Mouse (Mus musculus) heart, embryonic 12.5 days (tissue): Measurements from ENCODE around the gene Olfr286. TPM values are rescaled to one million over a fixed set of nuclear protein-coding genes. Genes with fewer than 3 reads are reported as not detected.

ENCODE experiments used
- ATAC-seq: fragments of 200-750 bp; cut with Nextera tagmentation; 2 replicates; pipeline ENCODE4 v1.8.0; 2017; ENCODE audit warnings: moderate TSS enrichment, moderate library complexity; ENCODE audit not compliant: insufficient number of reproducible peaks, low FRiP score
- H3K27ac ChIP-seq: fragments of 300-500 bp; sonication (generic); 2 replicates; pipeline ENCODE4 v1.5.1; 2016; ENCODE audit warnings: mild to moderate bottlenecking, moderate library complexity; ENCODE audit not compliant: poor library complexity, severe bottlenecking
- H3K27me3 ChIP-seq: fragments of 300-500 bp; sonication (generic); replicated peaks from 2 replicates; pipeline ENCODE4 v1.6.1; 2016; ENCODE audit warnings: mild to moderate bottlenecking, moderate library complexity
- H3K36me3 ChIP-seq: fragments of 300-500 bp; sonication (generic); 2 replicates; pipeline ENCODE4 v1.6.1; 2016; ENCODE audit warnings: mild to moderate bottlenecking, moderate library complexity
- H3K4me1 ChIP-seq: fragments of 300-500 bp; sonication (generic); replicated peaks from 2 replicates; pipeline ENCODE4 v1.6.1; 2016; ENCODE audit warnings: mild to moderate bottlenecking
- H3K4me2 ChIP-seq: fragments of 300-500 bp; sonication (generic); 2 replicates; pipeline ENCODE4 v1.6.1; 2016; ENCODE audit warnings: mild to moderate bottlenecking, moderate library complexity
- H3K4me3 ChIP-seq: fragments of 300-500 bp; sonication (generic); 2 replicates; pipeline ENCODE4 v1.5.1; 2016; ENCODE audit warnings: mild to moderate bottlenecking
- H3K9ac ChIP-seq: fragments of 300-500 bp; sonication (generic); 2 replicates; pipeline ENCODE4 v1.6.1; 2016; ENCODE audit warnings: mild to moderate bottlenecking, moderate library complexity
- H3K9me3 ChIP-seq: fragments of 300-500 bp; sonication (generic); replicated peaks from 2 replicates; pipeline ENCODE4 v1.6.1; 2016; ENCODE audit warnings: mild to moderate bottlenecking, moderate library complexity
- WGBS: fragments of 180-500 bp; shearing (Covaris S2); methylation state at CpG from one replicate; pipeline ENCODE4 v1.1.7; 2016; 5-methylcytosine and 5-hydroxymethylcytosine counted together
- polyA plus RNA-seq: library from polyadenylated mRNA; unstranded; fragments of >200 nt; fragmentation: Nextera tagmentation; extraction: Ambion mirVana; gene quantifications from 2 replicates; pipeline ENCODE4 v1.2.1, GENCODE M21; 2016

The Olfr286 gene
- not detected in 2 replicates for polyA plus RNA-seq

- ATAC-seq = no peak
- Histone ChIP-seq H3K4me3 (no peak within 1 kb of the TSS), H3K27me3 (peaks cover 6% of the 10 kb centered on the region), H3K9me3 (no peaks in the 10 kb centered on the region), H3K4me2 (no peak within 1 kb of the TSS), H3K4me1 (no peaks in the 10 kb centered on the region), H3K27ac (no peak within 1 kb of the TSS), H3K36me3 (no peaks in the 10 kb centered on the region), H3K9ac (no peak within 1 kb of the TSS)
- 75% methylated on average over 4 of the region's 4 CpGs for WGBS
Measured at GRCm38 (mm10) chr15:98234350-98234749, at the start of gene Olfr286. Gene Olfr286 (minus strand): TSS chr15:98234450.

- no peak for ATAC-seq
- Histone ChIP-seq H3K27ac (no peak overlapping the region), H3K9ac (no peak overlapping the region), H3K4me2 (no peak overlapping the region), H3K27me3 (no peaks in the 10 kb centered on the region), H3K4me1 (no peaks in the 10 kb centered on the region), H3K36me3 (no peaks in the 10 kb centered on the region), H3K9me3 (peaks cover 5% of the 10 kb centered on the region; the same call in 1 of the 2 replicates), H3K4me3 (no peak overlapping the region)
- WGBS = 79% methylated on average over 7 of the region's 7 CpGs
Measured at GRCm38 (mm10) chr15:98257776-98258175, 23.5 kb upstream of the Olfr286 start.

- Histone ChIP-seq H3K4me1 (no peaks in the 10 kb centered on the region), H3K9me3 (peaks cover 3% of the 10 kb centered on the region; the same call in 1 of the 2 replicates), H3K4me2 (no peak within 1 kb of the TSS), H3K36me3 (no peaks in the 10 kb centered on the region), H3K27ac (no peak within 1 kb of the TSS), H3K9ac (no peak within 1 kb of the TSS), H3K4me3 (no peak within 1 kb of the TSS), H3K27me3 (no peaks in the 10 kb centered on the region)
- ATAC-seq = no peak
- 79% methylated on average over 8 of the region's 8 CpGs for WGBS
Measured at GRCm38 (mm10) chr15:98257193-98257592, 22.9 kb upstream of the Olfr286 start, which contains the start of gene H1fnt. Gene H1fnt (minus strand): TSS chr15:98257293.

- Histone ChIP-seq H3K36me3 (no peaks in the 10 kb centered on the region), H3K27me3 (no peaks in the 10 kb centered on the region), H3K4me1 (no peaks in the 10 kb centered on the region), H3K4me3 (no peak overlapping the region), H3K9ac (no peak overlapping the region), H3K9me3 (peaks cover 3% of the 10 kb centered on the region; the same call in 1 of the 2 replicates), H3K4me2 (no peak overlapping the region), H3K27ac (no peak overlapping the region)
- ATAC-seq = no peak
- 87% methylated on average over 13 of the region's 13 CpGs for WGBS
Measured at GRCm38 (mm10) chr15:98256271-98256670, 22.0 kb upstream of the Olfr286 start.

DNA sequence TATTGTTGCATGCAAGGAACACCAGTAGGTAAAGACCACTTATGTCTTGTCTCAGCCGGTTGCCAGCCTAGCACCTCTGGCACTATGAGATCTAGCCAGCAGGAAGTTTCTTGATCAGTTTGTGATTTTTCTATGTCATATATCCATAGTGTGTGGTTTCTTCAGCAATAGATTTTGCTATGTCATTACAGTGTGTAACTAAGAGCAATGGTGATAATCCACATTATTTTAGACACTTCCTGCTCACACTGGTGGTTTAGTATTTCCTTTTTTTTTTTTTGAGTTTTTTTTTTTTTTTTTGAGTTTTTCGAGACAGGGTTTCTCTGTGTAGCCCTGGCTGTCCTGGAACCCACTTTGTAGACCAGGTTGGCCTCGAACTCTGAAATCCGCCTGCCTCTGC is 1.2 kb upstream of the Olfr286 start:
- peaks cover 6% of the 10 kb centered on the region for H3K27me3 ChIP-seq
- no peaks in the 10 kb centered on the region for H3K4me1 ChIP-seq
- H3K9ac ChIP-seq = no peak overlapping the region
- no peak overlapping the region for H3K4me2 ChIP-seq
- no peak overlapping the region for H3K27ac ChIP-seq
- no peaks in the 10 kb centered on the region for H3K9me3 ChIP-seq
- H3K4me3 ChIP-seq = no peak overlapping the region
- no peak for ATAC-seq
- WGBS = 84% methylated on average over 4 of the region's 4 CpGs
- H3K36me3 ChIP-seq = no peaks in the 10 kb centered on the region

DNA sequence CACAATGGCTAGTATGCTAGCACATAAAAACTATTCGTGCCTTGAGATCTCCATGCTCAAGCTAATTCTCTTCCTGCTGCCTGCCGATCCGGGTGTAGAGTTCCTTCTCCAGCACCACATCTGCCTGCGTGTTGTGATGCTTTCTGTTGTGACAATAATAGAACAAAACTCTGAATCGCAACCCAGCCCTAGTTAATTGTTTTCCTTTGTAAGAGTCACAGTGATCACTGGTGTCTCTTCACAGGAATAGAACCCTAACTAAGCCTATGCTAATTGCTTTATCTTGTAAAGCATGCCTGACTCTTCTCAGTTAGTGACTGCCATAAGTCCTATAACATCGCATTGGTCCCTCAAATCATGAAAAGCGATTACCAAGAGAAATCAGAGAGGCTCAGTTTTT is 8.2 kb downstream of the Olfr286 start:
- Histone ChIP-seq H3K4me1 (no peaks in the 10 kb centered on the region), H3K9me3 (no peaks in the 10 kb centered on the region), H3K36me3 (no peaks in the 10 kb centered on the region), H3K4me3 (no peak overlapping the region), H3K27ac (no peak overlapping the region), H3K27me3 (no peaks in the 10 kb centered on the region), H3K9ac (no peak overlapping the region), H3K4me2 (no peak overlapping the region)
- WGBS = 66% methylated on average over 7 of the region's 7 CpGs
- no peak for ATAC-seq

DNA sequence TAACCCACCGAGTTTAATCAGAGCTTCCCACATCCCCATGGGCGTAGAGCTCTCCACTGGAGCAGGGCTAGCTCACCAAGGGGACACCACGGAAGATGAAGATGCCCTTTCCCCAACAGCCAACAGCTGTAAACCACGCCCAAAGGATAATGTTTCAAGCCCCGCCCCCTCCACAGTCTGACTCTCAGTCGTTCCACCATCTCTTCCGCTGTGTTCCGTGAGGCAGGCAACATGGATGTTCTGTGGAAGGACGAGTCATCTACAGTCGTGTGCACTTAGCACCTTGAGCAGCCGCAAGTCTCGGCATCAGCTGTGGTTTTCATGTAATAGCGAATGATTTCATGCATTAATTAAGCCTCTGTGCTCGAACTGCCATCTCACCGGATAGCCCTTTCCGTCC is 8.6 kb downstream of the Olfr286 start:
- no peaks in the 10 kb centered on the region for H3K27me3 ChIP-seq
- no peak overlapping the region for H3K4me3 ChIP-seq
- no peak overlapping the region for H3K9ac ChIP-seq
- ATAC-seq = no peak
- WGBS = 45% methylated on average over 16 of the region's 16 CpGs
- no peak overlapping the region for H3K27ac ChIP-seq
- H3K4me2 ChIP-seq = no peak overlapping the region
- no peaks in the 10 kb centered on the region for H3K9me3 ChIP-seq
- no peaks in the 10 kb centered on the region for H3K4me1 ChIP-seq
- H3K36me3 ChIP-seq = no peaks in the 10 kb centered on the region

DNA sequence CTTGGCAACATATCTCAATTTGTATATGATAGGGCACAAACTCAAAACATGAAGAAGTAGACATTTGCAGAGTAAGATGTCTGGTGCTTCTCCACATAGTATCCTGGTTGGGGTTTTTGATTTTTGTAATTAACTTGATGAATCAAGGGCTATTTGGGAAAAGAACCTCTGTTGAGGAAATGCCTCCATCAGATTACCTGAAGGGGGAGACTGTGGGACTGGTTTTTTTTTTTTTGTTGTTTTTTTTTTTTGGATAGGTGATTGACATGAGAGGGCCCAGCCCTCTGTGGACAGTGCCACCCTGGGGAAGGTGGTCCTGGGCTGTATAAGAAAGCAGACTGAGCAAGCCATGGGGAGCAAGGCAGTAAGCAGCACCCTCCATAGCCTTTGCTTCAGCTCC is 11.9 kb downstream of the Olfr286 start:
- H3K9me3 ChIP-seq = no peaks in the 10 kb centered on the region
- no peak for ATAC-seq
- no peaks in the 10 kb centered on the region for H3K36me3 ChIP-seq
- no peaks in the 10 kb centered on the region for H3K4me1 ChIP-seq
- H3K9ac ChIP-seq = no peak overlapping the region
- no peak overlapping the region for H3K27ac ChIP-seq
- H3K27me3 ChIP-seq = no peaks in the 10 kb centered on the region
- no peak overlapping the region for H3K4me2 ChIP-seq
- no peak overlapping the region for H3K4me3 ChIP-seq

DNA sequence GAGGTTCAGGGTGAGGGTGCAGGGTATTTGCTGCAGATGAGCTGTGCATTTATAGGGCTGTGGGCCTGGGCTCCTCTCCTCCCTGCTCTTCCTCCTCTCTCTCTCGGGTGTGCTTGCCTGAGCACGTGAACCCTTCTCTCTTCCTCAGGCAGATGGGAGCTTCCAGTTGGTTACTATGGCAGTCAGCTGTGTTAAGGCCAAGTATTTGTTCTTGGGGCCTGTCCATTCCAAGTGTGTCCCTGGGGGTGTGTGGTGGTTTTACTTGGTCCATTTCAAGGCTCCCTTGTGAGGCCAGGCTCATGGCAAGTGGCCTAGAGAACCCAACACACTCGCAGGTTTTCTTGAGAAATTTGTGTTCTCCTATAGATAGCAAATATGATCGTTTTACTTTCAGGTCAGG is 13.4 kb downstream of the Olfr286 start, which contains the start of the genes Gm44579 and Olfr287:
Gene Gm44579, minus strand, starts transcription at position 101 of the 400 bp plus-strand sequence.
Gene Olfr287, minus strand, starts transcription at position 180 of the 400 bp plus-strand sequence.
- H3K9ac ChIP-seq = no peak within 1 kb of the TSS
- H3K9me3 ChIP-seq = no peaks in the 10 kb centered on the region
- H3K27ac ChIP-seq = no peak within 1 kb of the TSS
- ATAC-seq = no peak
- H3K4me2 ChIP-seq = no peak within 1 kb of the TSS
- H3K36me3 ChIP-seq = no peaks in the 10 kb centered on the region
- no peaks in the 10 kb centered on the region for H3K4me1 ChIP-seq
- whole genome bisulfite sequencing = 61% methylated on average over 4 of the region's 4 CpGs
- H3K27me3 ChIP-seq = no peaks in the 10 kb centered on the region
- no peak within 1 kb of the TSS for H3K4me3 ChIP-seq

DNA sequence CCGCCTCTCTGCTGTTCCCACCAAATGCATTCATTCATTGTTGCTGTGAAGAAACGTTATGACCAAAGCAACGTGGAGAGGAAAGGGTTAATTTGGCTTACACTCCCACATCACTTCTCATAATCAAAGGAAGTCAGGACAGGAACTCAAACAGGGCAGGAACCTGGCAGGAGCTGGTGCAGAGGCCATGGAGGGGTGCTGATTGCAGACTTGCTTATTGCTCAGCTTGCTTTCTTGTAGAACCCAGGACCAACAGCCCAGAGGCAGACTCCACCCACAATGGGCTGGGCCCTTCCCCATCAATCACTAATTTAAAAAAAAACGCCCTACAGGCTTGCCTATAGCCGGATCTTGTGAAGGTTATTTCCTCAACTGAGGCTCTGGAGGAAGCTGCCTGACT is 20.1 kb downstream of the Olfr286 start:
- ATAC-seq = no peak
- H3K9me3 ChIP-seq = no peaks in the 10 kb centered on the region
- no peak overlapping the region for H3K9ac ChIP-seq
- H3K27ac ChIP-seq = no peak overlapping the region
- 0 out of 2 replicates have a peak, but pooled peaks cover 14% of the 10 kb centered on the region for H3K4me1 ChIP-seq
- H3K36me3 ChIP-seq = no peaks in the 10 kb centered on the region
- no peak overlapping the region for H3K4me2 ChIP-seq
- no peaks in the 10 kb centered on the region for H3K27me3 ChIP-seq
- WGBS = 57% methylated on average over 5 of the region's 5 CpGs
- no peak overlapping the region for H3K4me3 ChIP-seq

DNA sequence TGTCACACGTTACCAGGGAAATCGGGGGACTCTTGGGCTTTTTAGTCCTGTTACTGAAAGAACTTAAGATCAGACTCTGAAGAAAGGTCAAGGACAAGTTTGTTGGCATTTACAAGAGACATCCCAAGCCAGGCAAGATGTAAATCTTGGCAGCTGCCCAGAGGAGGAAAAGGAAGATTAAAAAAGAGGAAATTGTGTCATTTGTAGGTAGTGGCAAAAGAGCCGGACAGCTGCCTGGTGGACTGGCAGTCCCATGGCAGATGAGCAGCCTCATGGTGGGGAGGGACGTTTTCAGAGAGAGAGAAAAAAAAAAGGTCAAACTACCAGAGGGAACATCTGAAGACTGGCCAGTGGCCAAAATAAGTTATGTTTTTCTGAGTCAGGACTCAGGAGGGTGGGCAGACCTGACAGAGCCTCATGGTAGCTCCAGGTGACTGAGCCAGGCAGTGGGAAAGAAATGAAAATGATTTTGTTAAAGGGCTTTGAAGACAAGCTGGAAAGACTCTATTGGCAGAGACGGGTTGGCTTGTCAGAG is 20.8 kb downstream of the Olfr286 start:
- no peak overlapping the region for H3K4me2 ChIP-seq
- ATAC-seq = no peak
- H3K4me1 ChIP-seq = 0 out of 2 replicates have a peak, but pooled peaks cover 14% of the 10 kb centered on the region
- no peaks in the 10 kb centered on the region for H3K36me3 ChIP-seq
- H3K4me3 ChIP-seq = no peak overlapping the region
- no peak overlapping the region for H3K9ac ChIP-seq
- WGBS = 61% methylated on average over 5 of the region's 5 CpGs
- no peaks in the 10 kb centered on the region for H3K27me3 ChIP-seq
- H3K27ac ChIP-seq = no peak overlapping the region
- no peaks in the 10 kb centered on the region for H3K9me3 ChIP-seq

- Histone ChIP-seq H3K27ac (no peak overlapping the region), H3K27me3 (no peaks in the 10 kb centered on the region), H3K4me2 (no peak overlapping the region), H3K4me1 (0 out of 2 replicates have a peak, but pooled peaks cover 14% of the 10 kb centered on the region), H3K9ac (no peak overlapping the region), H3K9me3 (no peaks in the 10 kb centered on the region), H3K4me3 (no peak overlapping the region), H3K36me3 (no peaks in the 10 kb centered on the region)
- no peak for ATAC-seq
- WGBS = 74% methylated on average over 7 of the region's 7 CpGs
Measured at GRCm38 (mm10) chr15:98209676-98210075, 24.6 kb downstream of the Olfr286 start.
